10 mouse cellular contexts compared by ENCODE assay signal in the genomic region with DNA sequence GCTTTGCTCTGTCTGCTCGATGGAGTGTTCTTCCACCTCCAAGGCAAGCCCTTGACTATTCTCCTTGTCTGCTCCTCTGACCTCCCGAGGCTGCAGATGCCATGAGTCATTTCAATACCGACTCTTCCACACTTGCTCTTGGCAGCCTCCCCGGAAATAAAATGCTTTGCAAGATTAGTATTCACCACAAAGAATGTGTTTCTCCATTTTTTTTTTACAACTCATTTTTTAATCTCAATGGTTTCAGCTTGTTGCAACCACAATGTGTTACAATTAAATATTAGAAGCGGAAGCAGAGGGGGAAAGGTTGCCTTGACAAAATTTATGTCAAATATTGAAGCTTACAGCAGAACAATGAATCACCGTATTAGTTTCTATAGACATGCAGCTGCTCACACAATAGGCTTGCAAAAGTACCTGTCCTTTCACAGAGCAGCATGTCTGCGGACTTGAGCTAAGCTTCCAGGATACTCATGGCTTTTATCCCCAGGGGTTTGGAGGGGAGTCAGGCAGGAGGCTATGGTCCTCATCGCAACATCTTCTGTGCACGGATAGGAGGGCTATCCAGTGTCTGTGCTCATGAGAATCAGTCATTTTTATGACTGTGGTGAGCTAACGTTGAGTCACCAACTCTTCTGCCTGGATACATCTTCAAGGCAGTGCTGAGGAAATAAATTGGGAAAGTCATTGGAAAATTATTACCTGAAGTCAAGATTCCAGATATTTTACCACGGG.
A peak's percentile ranks its signal among the peaks of the same experiment; 100 is the strongest.
DNase-seq lines count a peak whose midpoint lies in the region; ATAC-seq lines count a peak whose summit lies in the region.
"Had no signal": no experiment of that assay in that cellular context is flagged by ENCODE, and none has a peak within 500 bp of the region (broad histone marks: within the 10 kb centered on the region; RNA-seq: fewer than 3 reads in every experiment).

No protein-coding gene starts in this region.

- peak; percentile 42 to 43 for DNase-seq in kidney, postnatal 36 days
- DNase-seq in Muller cell, postnatal 12 days (ENCODE audit: inconsistent ontology term) = peak; percentile 97
- peak; percentile 54 for DNase-seq in gastrocnemius, adult 18-20 months (ENCODE audit: low spot score)
- DNase-seq in right cerebral cortex, postnatal 4 days = no peak
- DNase-seq in frontal cortex, postnatal 36 days (ENCODE audit: low spot score in 2 of 2) = no peak
- DNase-seq in cerebellum, postnatal 14 days = no peak

- H3K4me3 ChIP-seq in kidney, embryonic 16.5 days (ENCODE audit: low read length) = no peak overlapping the region

- no peaks in the 10 kb centered on the region for H3K9me3 ChIP-seq in kidney, embryonic 16.5 days (ENCODE audit: low read length)

- H3K27me3 ChIP-seq in kidney, embryonic 16.5 days (ENCODE audit: insufficient read depth, low read length) = no peaks in the 10 kb centered on the region

- WGBS in kidney, embryonic 16.5 days = 56% methylated on average over 11 of the region's 11 CpGs

- no peak overlapping the region for H3K27ac ChIP-seq in kidney, embryonic 16.5 days (ENCODE audit: low read length)
- H3K27ac ChIP-seq: macrophage had no signal

- H3K4me2 ChIP-seq in kidney, embryonic 16.5 days (replicated peaks; ENCODE audit: low read depth, low read length) = no peak overlapping the region

- H3K4me1 ChIP-seq in kidney, embryonic 16.5 days (ENCODE audit: insufficient read depth, low read length) = no peaks in the 10 kb centered on the region

- no peak for ATAC-seq in kidney, embryonic 16.5 days (ENCODE audit: low FRiP score, low TSS enrichment)
- ATAC-seq in megakaryocyte-erythroid progenitor cell, adult 5-6 weeks (replicated peaks; ENCODE audit: low FRiP score, low TSS enrichment, poor library complexity, severe bottlenecking) = peak; percentile 84
- ATAC-seq: activated CD4-positive, CD25-positive, alpha-beta regulatory T cell, adult 4 months had no signal

- H3K9ac ChIP-seq in kidney, embryonic 16.5 days (replicated peaks; ENCODE audit: low read length) = no peak overlapping the region

- no peaks in the 10 kb centered on the region for H3K36me3 ChIP-seq in kidney, embryonic 16.5 days (ENCODE audit: insufficient read depth, low read length)

Comparison
In these comparisons a context has a peak if more than half of its experiments do, and no peak if none do; other contexts are left out.
1. DNase-seq: peak in kidney, postnatal 36 days (2 of 2), Muller cell, postnatal 12 days (single experiment) and gastrocnemius, adult 18-20 months (single experiment); none in right cerebral cortex, postnatal 4 days (single experiment), frontal cortex, postnatal 36 days (0 of 2) and cerebellum, postnatal 14 days (0 of 2).